Mouse (Mus musculus): ENCODE data around the gene Fdxacb1. TPM values are rescaled to one million over a fixed set of nuclear protein-coding genes. Genes with fewer than 3 reads are reported as not detected.

Gene Fdxacb1
- polyA plus RNA-seq, 1 experiment from 2014 or later: 12.5 TPM

GRCm38 (mm10) chr9:50811746-50812145 is 43.7 kb downstream of the Fdxacb1 start:
- H3K9me3 ChIP-seq: no peaks in the 10 kb centered on the region
- no peaks in the 10 kb centered on the region for H3K4me1 ChIP-seq
- H3K4me2 ChIP-seq (replicated peaks): no peak overlapping the region
- 86% methylated on average over 2 of the region's 2 CpGs for WGBS
- no peak overlapping the region for H3K4me3 ChIP-seq
- no peak overlapping the region for H3K9ac ChIP-seq
- no peaks in the 10 kb centered on the region for H3K27me3 ChIP-seq
- H3K36me3 ChIP-seq: peaks cover 56% of the 10 kb centered on the region
- ATAC-seq (ENCODE audit: insufficient number of reproducible peaks, insufficient read depth, low FRiP score, low TSS enrichment): no peak
- no peak overlapping the region for H3K27ac ChIP-seq

GRCm38 (mm10) chr9:50813796-50814195 is 45.8 kb downstream of the Fdxacb1 start:
- no peak for ATAC-seq (ENCODE audit: insufficient number of reproducible peaks, insufficient read depth, low FRiP score, low TSS enrichment)
- H3K4me2 ChIP-seq (replicated peaks): no peak overlapping the region
- peaks cover 58% of the 10 kb centered on the region for H3K36me3 ChIP-seq

GRCm38 (mm10) chr9:50815666-50816065 is 47.6 kb downstream of the Fdxacb1 start:
- Histone ChIP-seq H3K9ac (no peak overlapping the region), H3K9me3 (no peaks in the 10 kb centered on the region), H3K4me2 (replicated peaks) (no peak overlapping the region), H3K27me3 (no peaks in the 10 kb centered on the region), H3K4me1 (no peaks in the 10 kb centered on the region), H3K4me3 (no peak overlapping the region), H3K36me3 (peaks cover 41% of the 10 kb centered on the region), H3K27ac (no peak overlapping the region)
- no peak for ATAC-seq (ENCODE audit: insufficient number of reproducible peaks, insufficient read depth, low FRiP score, low TSS enrichment)
- WGBS: 97% methylated on average over 4 of the region's 4 CpGs

More at GRCm38 (mm10) chr9:50813796-50814195, 45.8 kb downstream of the Fdxacb1 start:
- WGBS: 94% methylated on average over 5 of the region's 5 CpGs
- Histone ChIP-seq H3K27me3 (no peaks in the 10 kb centered on the region), H3K9ac (no peak overlapping the region), H3K4me3 (no peak overlapping the region), H3K27ac (no peak overlapping the region), H3K9me3 (no peaks in the 10 kb centered on the region), H3K4me1 (no peaks in the 10 kb centered on the region)

- 91% methylated on average over 1 of the region's 1 CpGs for WGBS
Measured at GRCm38 (mm10) chr9:50816512-50816911, 48.5 kb downstream of the Fdxacb1 start.

DNA sequence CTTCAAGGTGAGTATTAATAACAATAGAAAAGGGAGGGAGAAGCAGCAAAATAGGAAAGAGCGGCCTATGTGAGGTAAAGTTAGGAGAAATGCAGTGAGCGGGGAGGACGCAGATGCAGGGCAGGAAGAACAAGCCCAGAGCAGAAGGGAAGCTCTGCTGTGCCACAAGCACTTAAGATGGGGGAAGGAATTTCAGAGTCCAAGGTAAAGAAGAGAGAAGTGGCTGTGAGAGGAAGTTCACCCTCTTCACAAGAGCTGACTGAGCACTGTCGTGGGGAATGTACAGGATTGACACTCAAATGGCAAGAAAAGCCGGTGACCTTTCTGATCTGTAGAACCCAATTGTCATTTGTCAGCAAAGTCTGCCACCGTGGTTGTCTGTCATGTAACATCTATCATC is 50.0 kb downstream of the Fdxacb1 start:
- H3K27ac ChIP-seq: no peak overlapping the region
- WGBS: 90% methylated on average over 6 of the region's 6 CpGs
- H3K9me3 ChIP-seq: no peaks in the 10 kb centered on the region
- no peaks in the 10 kb centered on the region for H3K4me1 ChIP-seq
- no peak overlapping the region for H3K4me2 ChIP-seq (replicated peaks)
- no peaks in the 10 kb centered on the region for H3K27me3 ChIP-seq
- no peak overlapping the region for H3K4me3 ChIP-seq
- peaks cover 41% of the 10 kb centered on the region for H3K36me3 ChIP-seq
- no peak overlapping the region for H3K9ac ChIP-seq
- ATAC-seq (ENCODE audit: insufficient number of reproducible peaks, insufficient read depth, low FRiP score, low TSS enrichment): no peak

More at GRCm38 (mm10) chr9:50816512-50816911, 48.5 kb downstream of the Fdxacb1 start:
- H3K9me3 ChIP-seq: no peaks in the 10 kb centered on the region
- no peaks in the 10 kb centered on the region for H3K27me3 ChIP-seq
- ATAC-seq (ENCODE audit: insufficient number of reproducible peaks, insufficient read depth, low FRiP score, low TSS enrichment): no peak
- no peak overlapping the region for H3K9ac ChIP-seq
- no peaks in the 10 kb centered on the region for H3K4me1 ChIP-seq
- H3K36me3 ChIP-seq: peaks cover 37% of the 10 kb centered on the region
- no peak overlapping the region for H3K27ac ChIP-seq
- H3K4me2 ChIP-seq (replicated peaks): no peak overlapping the region
- H3K4me3 ChIP-seq: no peak overlapping the region

DNA sequence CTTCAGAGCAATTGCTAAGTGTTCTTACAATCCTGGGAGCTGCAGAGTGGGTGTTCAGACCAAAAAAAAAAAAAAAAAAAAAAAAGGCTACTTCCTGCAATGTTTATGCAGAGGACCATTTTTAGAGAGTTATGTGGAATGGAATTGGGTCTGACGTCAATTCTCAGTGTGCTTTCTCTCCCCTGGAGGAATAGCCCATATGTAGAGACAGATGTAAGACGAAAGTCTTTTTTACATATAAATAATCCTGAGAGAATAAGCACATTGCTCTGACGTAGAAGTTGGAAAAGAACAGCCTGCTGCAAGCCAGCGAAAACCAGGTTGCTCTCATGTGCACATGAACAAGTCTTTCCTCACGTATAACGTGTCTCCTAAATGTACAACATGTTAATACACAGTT is 51.7 kb downstream of the Fdxacb1 start:
- 89% methylated on average over 6 of the region's 6 CpGs for WGBS
- no peak overlapping the region for H3K9ac ChIP-seq
- no peak overlapping the region for H3K4me2 ChIP-seq (replicated peaks)
- H3K9me3 ChIP-seq: no peaks in the 10 kb centered on the region
- no peak overlapping the region for H3K4me3 ChIP-seq
- H3K27me3 ChIP-seq: no peaks in the 10 kb centered on the region
- no peak for ATAC-seq (ENCODE audit: insufficient number of reproducible peaks, insufficient read depth, low FRiP score, low TSS enrichment)
- H3K36me3 ChIP-seq: peaks cover 46% of the 10 kb centered on the region
- H3K27ac ChIP-seq: no peak overlapping the region
- no peaks in the 10 kb centered on the region for H3K4me1 ChIP-seq

DNA sequence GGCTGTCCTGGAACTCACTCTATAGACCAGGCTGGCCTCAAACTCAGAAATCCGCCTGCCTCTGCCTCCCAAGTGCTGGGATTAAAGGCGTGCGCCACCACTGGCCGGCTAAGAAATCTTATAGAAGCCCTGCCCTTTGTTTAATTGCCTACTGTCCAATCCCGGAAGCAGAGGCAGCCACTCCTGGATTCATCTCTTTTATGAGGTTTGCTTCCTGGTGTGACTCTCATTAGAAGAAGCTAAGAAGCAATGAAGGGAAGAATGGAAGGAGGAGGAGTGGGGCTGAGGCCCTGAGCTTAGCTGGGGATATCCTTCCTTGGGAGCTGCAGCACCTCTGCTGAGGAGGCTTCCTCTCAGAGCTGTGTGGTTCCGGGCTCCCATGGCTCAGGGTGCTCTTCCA is 53.6 kb downstream of the Fdxacb1 start:
- 92% methylated on average over 6 of the region's 6 CpGs for WGBS
- ATAC-seq (ENCODE audit: insufficient number of reproducible peaks, insufficient read depth, low FRiP score, low TSS enrichment): no peak

GRCm38 (mm10) chr9:50822216-50822615 is 54.2 kb downstream of the Fdxacb1 start:
- peaks cover 42% of the 10 kb centered on the region for H3K36me3 ChIP-seq
- H3K27me3 ChIP-seq: no peaks in the 10 kb centered on the region
- H3K27ac ChIP-seq: no peak overlapping the region
- no peak overlapping the region for H3K4me2 ChIP-seq (replicated peaks)
- H3K9ac ChIP-seq: no peak overlapping the region
- H3K4me3 ChIP-seq: no peak overlapping the region
- no peaks in the 10 kb centered on the region for H3K9me3 ChIP-seq
- WGBS: 95% methylated on average over 5 of the region's 5 CpGs
- ATAC-seq (ENCODE audit: insufficient number of reproducible peaks, insufficient read depth, low FRiP score, low TSS enrichment): no peak
- H3K4me1 ChIP-seq: no peaks in the 10 kb centered on the region

More for the DNA sequence above, 53.6 kb downstream of the Fdxacb1 start:
- Histone ChIP-seq H3K36me3 (peaks cover 47% of the 10 kb centered on the region), H3K9me3 (no peaks in the 10 kb centered on the region), H3K4me3 (no peak overlapping the region), H3K4me1 (no peaks in the 10 kb centered on the region), H3K27ac (no peak overlapping the region), H3K9ac (no peak overlapping the region), H3K4me2 (replicated peaks) (no peak overlapping the region), H3K27me3 (no peaks in the 10 kb centered on the region)

Other genes with a start within 250 kb of the Fdxacb1 start
- gene Pts, start 239.5 kb upstream of the Fdxacb1 start, polyA plus RNA-seq (2016; fragmentation: Nextera tagmentation; extraction: Ambion mirVana): 71.9 and 73.6 TPM in 2 replicates
- 3.3 and 5.1 TPM in 2 replicates for gene Il18, start 213.4 kb upstream of the Fdxacb1 start, polyA plus RNA-seq (2016; fragmentation: Nextera tagmentation; extraction: Ambion mirVana)
- gene Bco2, start 213.1 kb upstream of the Fdxacb1 start, polyA plus RNA-seq (2016; fragmentation: Nextera tagmentation; extraction: Ambion mirVana): 0.12 TPM in 1 of 2 replicates, not detected in the other
- not detected in 2 replicates for gene Tex12, start 206.9 kb upstream of the Fdxacb1 start, polyA plus RNA-seq (2016; fragmentation: Nextera tagmentation; extraction: Ambion mirVana)
- gene Sdhd, start 164.4 kb upstream of the Fdxacb1 start, polyA plus RNA-seq (2016; fragmentation: Nextera tagmentation; extraction: Ambion mirVana): 240 and 246 TPM in 2 replicates
- 304 and 322 TPM in 2 replicates for gene Timm8b, start 164.3 kb upstream of the Fdxacb1 start, polyA plus RNA-seq (2016; fragmentation: Nextera tagmentation; extraction: Ambion mirVana)
- 4.4 and 4.8 TPM in 2 replicates for gene Pih1d2, start 150.9 kb upstream of the Fdxacb1 start, polyA plus RNA-seq (2016; fragmentation: Nextera tagmentation; extraction: Ambion mirVana)
- gene Nkapd1, start 150.8 kb upstream of the Fdxacb1 start, polyA plus RNA-seq (2016; fragmentation: Nextera tagmentation; extraction: Ambion mirVana): 28.5 and 31.4 TPM in 2 replicates
- gene Dlat, start 108.5 kb upstream of the Fdxacb1 start, polyA plus RNA-seq (2016; fragmentation: Nextera tagmentation; extraction: Ambion mirVana): 44.4 and 47.4 TPM in 2 replicates
- 20.2 and 20.8 TPM in 2 replicates for gene Dixdc1, start 28.7 kb upstream of the Fdxacb1 start, polyA plus RNA-seq (2016; fragmentation: Nextera tagmentation; extraction: Ambion mirVana)
- 4.5 and 4.6 TPM in 2 replicates for gene 2310030G06Rik, start 21.7 kb upstream of the Fdxacb1 start, polyA plus RNA-seq (2016; fragmentation: Nextera tagmentation; extraction: Ambion mirVana)
- 25.4 and 36.0 TPM in 2 replicates for gene Cryab, start 16.9 kb upstream of the Fdxacb1 start, polyA plus RNA-seq (2016; fragmentation: Nextera tagmentation; extraction: Ambion mirVana)
- 8.5 and 10.1 TPM in 2 replicates for gene Hspb2, start 15.9 kb upstream of the Fdxacb1 start, polyA plus RNA-seq (2016; fragmentation: Nextera tagmentation; extraction: Ambion mirVana)
- 43.9 and 44.1 TPM in 2 replicates for gene Alg9, start 6.8 kb downstream of the Fdxacb1 start, polyA plus RNA-seq (2016; fragmentation: Nextera tagmentation; extraction: Ambion mirVana)
- 31.5 and 34.2 TPM in 2 replicates for gene 1110032A03Rik, start 7.3 kb downstream of the Fdxacb1 start, polyA plus RNA-seq (2016; fragmentation: Nextera tagmentation; extraction: Ambion mirVana)
- gene Ppp2r1b, start 77.1 kb downstream of the Fdxacb1 start, polyA plus RNA-seq (2016; fragmentation: Nextera tagmentation; extraction: Ambion mirVana): 96.2 and 96.6 TPM in 2 replicates
- 16.1 and 17.9 TPM in 2 replicates for gene Sik2, start 240.8 kb downstream of the Fdxacb1 start, polyA plus RNA-seq (2016; fragmentation: Nextera tagmentation; extraction: Ambion mirVana)